Mouse (Mus musculus) brain, embryonic 14.5 days (tissue): ENCODE measurements around the gene Gria2.

ENCODE experiments used
- CTCF ChIP-seq: fragments of 200-500 bp; IDR thresholded peaks from 2 replicates; pipeline ENCODE4 v1.5.1; 2012; ENCODE audit warnings: inconsistent platforms, mild to moderate bottlenecking, moderate library complexity, borderline replicate concordance; ENCODE audit not compliant: insufficient read depth, insufficient read length; ENCODE audit errors: extremely low read depth
- POLR2A ChIP-seq: fragments of 200-500 bp; IDR thresholded peaks from 2 replicates; pipeline ENCODE4 v1.6.1; 2012; ENCODE audit warnings: mild to moderate bottlenecking, inconsistent platforms, borderline replicate concordance; ENCODE audit not compliant: poor library complexity, insufficient read depth, insufficient read length, severe bottlenecking; ENCODE audit errors: extremely low read depth

- no peak for TF ChIP-seq CTCF
- TF ChIP-seq POLR2A = no peak
Measured at GRCm38 (mm10) chr3:80697523-80697922, 105.1 kb downstream of the Gria2 start.
